Mouse (Mus musculus): ENCODE results near the gene 4930595M18Rik. TPM values are rescaled to one million over a fixed set of nuclear protein-coding genes. Genes with fewer than 3 reads are reported as not detected.

4930595M18Rik gene
- polyA plus RNA-seq (2012; rRNA removed) = not detected in 2 replicates

DNA sequence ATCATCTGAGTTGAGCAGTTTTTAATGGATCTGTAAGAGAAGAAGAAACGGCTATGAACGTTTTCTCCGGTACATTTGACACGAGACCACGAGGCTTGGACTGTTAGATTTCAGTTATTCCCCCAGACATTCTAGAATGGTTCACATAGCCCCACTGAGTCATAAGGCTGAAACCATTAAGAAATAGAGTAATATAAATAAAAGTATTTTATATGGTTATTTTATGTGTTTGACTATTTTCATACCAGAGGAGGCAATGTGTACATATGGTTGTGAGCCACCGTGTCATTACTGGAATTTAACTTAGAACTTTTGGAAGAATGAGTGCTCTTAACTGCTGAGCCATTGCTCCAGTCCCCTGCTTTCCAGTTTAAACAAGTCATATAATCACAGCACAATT lies at the start of gene 4930595M18Rik:
Gene 4930595M18Rik (minus strand): TSS at position 101 of the 400 bp plus-strand sequence.

Measured in liver, embryonic 14 days (tissue).